Mouse (Mus musculus): Measurements from ENCODE around the gene Parp3. TPM values are rescaled to one million over a fixed set of nuclear protein-coding genes. Genes with fewer than 3 reads are reported as not detected.

Gene Parp3
- polyA plus RNA-seq, 1 experiment from 2014 or later: 3.0 TPM

DNA sequence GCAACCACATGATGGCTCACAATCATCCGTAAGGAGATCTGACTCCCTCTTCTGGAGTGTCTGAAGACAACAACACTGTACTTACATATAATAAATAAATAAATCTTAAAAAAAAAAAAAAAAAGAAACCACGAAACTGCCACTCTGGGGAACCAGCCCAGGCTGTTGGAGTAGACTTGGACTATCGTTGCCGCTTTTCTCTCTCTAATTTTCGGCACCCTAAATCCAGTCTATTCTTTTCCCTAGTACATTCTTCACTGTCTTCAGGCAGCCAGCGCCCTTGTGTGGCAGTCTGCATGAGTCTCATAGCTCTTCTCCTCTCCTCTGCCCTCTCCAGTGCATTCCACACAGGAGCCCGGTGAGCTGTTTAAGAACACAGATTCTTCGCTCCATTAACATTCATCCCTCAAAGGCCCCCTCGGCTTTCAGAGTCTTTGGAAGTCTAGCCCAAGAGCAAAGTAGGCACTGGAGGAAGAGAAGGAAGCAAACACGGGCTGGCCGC lies 48.0 kb downstream of the Parp3 start:
- Histone ChIP-seq H3K4me1 (ENCODE audit: control insufficient read depth, insufficient read depth, low read length) (peaks cover 30% of the 10 kb centered on the region), H3K36me3 (ENCODE audit: control insufficient read depth, insufficient read depth, low read length) (0 out of 2 replicates have a peak, but pooled peaks cover 8% of the 10 kb centered on the region), H3K9ac (ENCODE audit: low read depth, low read length) (peak overlapping the region; percentile 77), H3K27ac (ENCODE audit: low read length) (peak overlapping the region; percentile 96), H3K4me2 (ENCODE audit: low read depth, low read length) (peak overlapping the region; percentile 82), H3K27me3 (replicated peaks; ENCODE audit: control insufficient read depth, insufficient read depth, low read length) (no peaks in the 10 kb centered on the region), H3K9me3 (ENCODE audit: control insufficient read depth, low read length) (no peaks in the 10 kb centered on the region), H3K4me3 (ENCODE audit: low read length) (peak overlapping the region; percentile 89)
- ATAC-seq: peak; percentile 41; the same call in 1 of the 2 replicates
- 13% methylated on average over 11 of the region's 11 CpGs for WGBS

DNA sequence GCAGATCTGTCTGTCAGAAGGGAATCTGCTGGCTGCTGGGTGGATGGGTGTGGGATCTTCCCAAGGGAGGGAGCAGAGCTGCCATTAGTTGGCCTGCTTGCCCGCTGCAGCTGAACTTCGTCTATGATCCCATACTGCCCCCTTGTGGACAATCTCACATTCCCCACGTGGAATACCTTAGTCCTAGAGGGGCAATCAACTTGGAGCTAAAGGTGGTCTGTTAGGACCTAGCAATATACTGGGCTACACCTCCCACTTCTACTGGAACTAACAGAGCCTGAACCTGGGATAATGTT lies 54.9 kb downstream of the Parp3 start:
- peak overlapping the region; percentile 24; the same call in 1 of the 2 replicates for H3K4me2 ChIP-seq (ENCODE audit: low read depth, low read length)
- no peak overlapping the region for H3K27ac ChIP-seq (ENCODE audit: low read length)
- no peaks in the 10 kb centered on the region for H3K36me3 ChIP-seq (ENCODE audit: control insufficient read depth, insufficient read depth, low read length)
- peaks cover 4% of the 10 kb centered on the region; the same call in 1 of the 2 replicates for H3K27me3 ChIP-seq (replicated peaks; ENCODE audit: control insufficient read depth, insufficient read depth, low read length)
- 0% methylated on average over 3 of the region's 3 CpGs for WGBS
- peak; percentile 77 for ATAC-seq
- H3K4me3 ChIP-seq (ENCODE audit: low read length): no peak overlapping the region
- no peaks in the 10 kb centered on the region for H3K9me3 ChIP-seq (ENCODE audit: control insufficient read depth, low read length)
- peaks cover 20% of the 10 kb centered on the region for H3K4me1 ChIP-seq (ENCODE audit: control insufficient read depth, insufficient read depth, low read length)
- H3K9ac ChIP-seq (ENCODE audit: low read depth, low read length): 0 out of 2 replicates have a peak overlapping the region, but pooled peaks have one; percentile 39

DNA sequence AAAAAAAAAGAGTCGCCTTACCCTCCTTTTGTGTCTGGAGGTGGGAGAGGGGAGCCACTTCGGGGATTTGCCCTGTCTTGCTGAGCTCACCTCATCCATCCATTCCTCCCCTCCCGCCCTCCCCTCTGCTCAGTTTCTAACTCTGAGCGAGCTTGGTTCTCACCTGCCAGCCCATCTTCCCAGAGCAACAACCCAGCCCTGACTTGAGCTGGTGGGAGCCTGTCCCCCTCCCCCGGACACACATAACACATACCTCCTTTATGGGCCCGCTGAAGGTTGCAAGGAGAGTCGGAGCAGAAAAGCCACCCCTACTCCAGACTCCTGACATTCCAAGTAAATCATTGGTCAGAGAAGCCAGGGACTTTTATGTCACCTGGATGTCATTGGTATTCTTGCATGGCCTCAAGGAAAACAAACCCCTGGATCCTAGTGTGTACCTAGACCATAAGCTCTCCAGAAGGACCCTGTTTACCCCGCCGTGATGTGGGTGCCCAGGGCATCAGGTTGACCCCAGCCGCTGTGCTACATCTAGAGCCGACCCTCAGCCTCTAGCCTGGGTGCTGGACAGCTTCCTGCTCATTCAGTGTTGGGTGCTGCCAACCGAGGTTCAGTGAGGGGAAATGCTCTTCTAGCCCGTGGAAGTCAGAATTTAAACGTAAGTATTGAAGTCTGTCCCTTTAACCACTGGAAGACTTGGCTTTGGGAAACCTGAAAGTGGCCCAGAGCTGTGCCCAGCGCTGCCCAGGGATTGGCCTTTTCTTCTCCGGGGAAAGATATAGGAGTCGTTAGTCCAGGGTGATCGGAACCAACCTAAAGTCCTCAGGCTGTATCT lies 55.5 kb downstream of the Parp3 start:
- 13% methylated on average over 18 of the region's 18 CpGs for WGBS
- ATAC-seq: peak; percentile 15; the same call in 1 of the 2 replicates
- H3K27ac ChIP-seq (ENCODE audit: low read length): no peak overlapping the region
- peaks cover 4% of the 10 kb centered on the region; the same call in 1 of the 2 replicates for H3K27me3 ChIP-seq (replicated peaks; ENCODE audit: control insufficient read depth, insufficient read depth, low read length)
- H3K4me3 ChIP-seq (ENCODE audit: low read length): no peak overlapping the region
- no peaks in the 10 kb centered on the region for H3K36me3 ChIP-seq (ENCODE audit: control insufficient read depth, insufficient read depth, low read length)
- H3K9me3 ChIP-seq (ENCODE audit: control insufficient read depth, low read length): no peaks in the 10 kb centered on the region
- H3K4me2 ChIP-seq (ENCODE audit: low read depth, low read length): peak overlapping the region; percentile 24; the same call in 1 of the 2 replicates
- H3K4me1 ChIP-seq (ENCODE audit: control insufficient read depth, insufficient read depth, low read length): peaks cover 20% of the 10 kb centered on the region
- peak overlapping the region; percentile 39; the same call in 1 of the 2 replicates for H3K9ac ChIP-seq (ENCODE audit: low read depth, low read length)

DNA sequence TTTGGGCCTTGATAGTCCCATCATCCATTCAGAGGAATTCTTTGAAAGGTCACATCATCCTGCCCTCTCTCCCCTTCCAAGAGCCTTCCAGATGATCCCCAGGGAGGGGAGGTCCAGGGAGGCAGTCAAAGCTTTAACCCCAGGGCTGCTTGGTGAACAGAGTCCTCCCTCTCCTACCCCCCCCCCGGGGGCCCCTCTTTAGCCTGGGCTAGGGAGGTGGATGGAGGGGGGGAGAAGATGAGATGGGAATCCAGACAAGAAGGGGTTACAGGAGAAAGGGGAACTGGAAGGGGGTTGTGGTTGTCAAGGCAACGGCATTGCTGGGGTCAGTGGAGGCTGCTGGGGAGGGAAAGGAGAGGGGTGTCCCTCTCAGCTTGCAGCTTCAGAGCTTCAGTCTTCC lies 56.1 kb downstream of the Parp3 start:
- H3K4me2 ChIP-seq (ENCODE audit: low read depth, low read length): no peak overlapping the region
- H3K4me1 ChIP-seq (ENCODE audit: control insufficient read depth, insufficient read depth, low read length): peaks cover 20% of the 10 kb centered on the region
- no peak overlapping the region for H3K4me3 ChIP-seq (ENCODE audit: low read length)
- H3K9me3 ChIP-seq (ENCODE audit: control insufficient read depth, low read length): no peaks in the 10 kb centered on the region
- no peaks in the 10 kb centered on the region for H3K36me3 ChIP-seq (ENCODE audit: control insufficient read depth, insufficient read depth, low read length)
- H3K9ac ChIP-seq (ENCODE audit: low read depth, low read length): no peak overlapping the region
- no peak; the same call in 1 of the 2 replicates for ATAC-seq
- no peak overlapping the region for H3K27ac ChIP-seq (ENCODE audit: low read length)
- H3K27me3 ChIP-seq (replicated peaks; ENCODE audit: control insufficient read depth, insufficient read depth, low read length): peaks cover 4% of the 10 kb centered on the region; the same call in 1 of the 2 replicates
- 0% methylated on average over 2 of the region's 2 CpGs for WGBS

Other genes starting within 250 kb of the Parp3 start
- 129 and 131 TPM in 2 replicates for gene Alas1, start 228.3 kb downstream of the Parp3 start, polyA plus RNA-seq (2015; fragmentation: Nextera tagmentation; extraction: Ambion mirVana)
- gene Poc1a, start 195.9 kb downstream of the Parp3 start, polyA plus RNA-seq (2015; fragmentation: Nextera tagmentation; extraction: Ambion mirVana): 27.0 and 29.1 TPM in 2 replicates
- gene Dusp7, start 108.3 kb downstream of the Parp3 start, polyA plus RNA-seq (2015; fragmentation: Nextera tagmentation; extraction: Ambion mirVana): 4.8 and 6.3 TPM in 2 replicates
- gene Rpl29, start 47.5 kb downstream of the Parp3 start, polyA plus RNA-seq (2015; fragmentation: Nextera tagmentation; extraction: Ambion mirVana): 866 and 931 TPM in 2 replicates
- gene Acy1, start 38.6 kb downstream of the Parp3 start, polyA plus RNA-seq (2015; fragmentation: Nextera tagmentation; extraction: Ambion mirVana): 59.8 and 59.9 TPM in 2 replicates
- 34.3 and 34.4 TPM in 2 replicates for gene Abhd14b, start 29.5 kb downstream of the Parp3 start, polyA plus RNA-seq (2015; fragmentation: Nextera tagmentation; extraction: Ambion mirVana)
- 50.2 and 52.0 TPM in 2 replicates for gene Abhd14a, start 29.3 kb downstream of the Parp3 start, polyA plus RNA-seq (2015; fragmentation: Nextera tagmentation; extraction: Ambion mirVana)
- gene Pcbp4, start 23.7 kb downstream of the Parp3 start, polyA plus RNA-seq (2015; fragmentation: Nextera tagmentation; extraction: Ambion mirVana): 30.5 and 32.6 TPM in 2 replicates
- 0.11 TPM in 2 replicates for gene Gpr62, start 11.0 kb downstream of the Parp3 start, polyA plus RNA-seq (2015; fragmentation: Nextera tagmentation; extraction: Ambion mirVana)
- gene Rrp9, start 986 bp downstream of the Parp3 start, polyA plus RNA-seq (2015; fragmentation: Nextera tagmentation; extraction: Ambion mirVana): 45.9 and 52.0 TPM in 2 replicates
- not detected in 2 replicates for gene Iqcf1, start 23.0 kb upstream of the Parp3 start, polyA plus RNA-seq (2015; fragmentation: Nextera tagmentation; extraction: Ambion mirVana)
- gene Iqcf5, start 37.6 kb upstream of the Parp3 start, polyA plus RNA-seq (2015; fragmentation: Nextera tagmentation; extraction: Ambion mirVana): not detected in 2 replicates
- not detected in 2 replicates for gene Iqcf3, start 84.7 kb upstream of the Parp3 start, polyA plus RNA-seq (2015; fragmentation: Nextera tagmentation; extraction: Ambion mirVana)
- not detected in 2 replicates for gene Iqcf4, start 94.0 kb upstream of the Parp3 start, polyA plus RNA-seq (2015; fragmentation: Nextera tagmentation; extraction: Ambion mirVana)
- not detected in 2 replicates for gene Iqcf6, start 149.6 kb upstream of the Parp3 start, polyA plus RNA-seq (2015; fragmentation: Nextera tagmentation; extraction: Ambion mirVana)
- gene Grm2, start 179.1 kb upstream of the Parp3 start, polyA plus RNA-seq (2015; fragmentation: Nextera tagmentation; extraction: Ambion mirVana): not detected in 2 replicates
- gene Tex264, start 209.0 kb upstream of the Parp3 start, polyA plus RNA-seq (2015; fragmentation: Nextera tagmentation; extraction: Ambion mirVana): 66.4 and 74.0 TPM in 2 replicates

Measured in intestine, embryonic 16.5 days (tissue).